Mouse (Mus musculus) lung, embryonic 14.5 days (tissue): ENCODE measurements around the gene Mpv17l2. TPM values are rescaled to one million over a fixed set of nuclear protein-coding genes. Genes with fewer than 3 reads are reported as not detected.

ENCODE experiments used
- ATAC-seq: fragments of 200-750 bp; cut with Nextera tagmentation; 2 replicates; pipeline ENCODE4 v1.8.0; 2017; ENCODE audit warnings: mild to moderate bottlenecking, moderate TSS enrichment, moderate library complexity; ENCODE audit not compliant: insufficient read depth
- DNase-seq: peaks from one replicate; pipeline ENCODE4 v3.0.0-alpha.2; 2015
- H3K27ac ChIP-seq: fragments of 300-500 bp; sonication (generic); 2 replicates; pipeline ENCODE4 v1.5.1; 2014; ENCODE audit warnings: low read depth, mild to moderate bottlenecking, moderate library complexity
- H3K27me3 ChIP-seq: fragments of 300-500 bp; sonication (generic); 2 replicates; pipeline ENCODE4 v1.6.1; 2014; ENCODE audit warnings: low read length, control low read depth; ENCODE audit not compliant: insufficient read depth
- H3K36me3 ChIP-seq: fragments of 300-500 bp; sonication (generic); 2 replicates; pipeline ENCODE4 v1.6.1; 2014; ENCODE audit warnings: control low read depth; ENCODE audit not compliant: insufficient read depth
- H3K4me1 ChIP-seq: fragments of 300-500 bp; sonication (generic); 2 replicates; pipeline ENCODE4 v1.6.1; 2014; ENCODE audit warnings: antibody characterized with exemption, control low read depth; ENCODE audit not compliant: insufficient read depth
- H3K4me2 ChIP-seq: fragments of 300-500 bp; sonication (generic); 2 replicates; pipeline ENCODE4 v1.6.1; 2014; ENCODE audit warnings: mild to moderate bottlenecking
- H3K4me3 ChIP-seq: fragments of 300-500 bp; sonication (generic); 2 replicates; pipeline ENCODE4 v1.5.1; 2014; ENCODE audit warnings: low read depth, low read length
- H3K9ac ChIP-seq: fragments of 300-500 bp; sonication (generic); 2 replicates; pipeline ENCODE4 v1.6.1; 2014
- H3K9me3 ChIP-seq: fragments of 300-500 bp; sonication (generic); 2 replicates; pipeline ENCODE4 v1.6.1; 2016; ENCODE audit warnings: low read depth, low read length, control low read depth
- CTCF ChIP-seq: IDR thresholded peaks from 2 replicates; pipeline ENCODE4 v1.5.1; 2016; ENCODE audit warnings: antibody characterized with exemption, low read depth
- WGBS: fragments of 180-500 bp; shearing (Covaris S2); extraction: QIAGEN DNeasy Blood & Tissue Kit; methylation state at CpG from one replicate; pipeline ENCODE4 v1.1.7; 2014; 5-methylcytosine and 5-hydroxymethylcytosine counted together
- polyA plus RNA-seq: library from polyadenylated mRNA; unstranded; fragments of >200 nt; fragmentation: Nextera tagmentation; extraction: Ambion mirVana; gene quantifications from 2 replicates; pipeline ENCODE4 v1.2.1, GENCODE M21; 2014

Gene Mpv17l2
- polyA plus RNA-seq, 1 experiment from 2014 or later: 27.9 TPM

DNA sequence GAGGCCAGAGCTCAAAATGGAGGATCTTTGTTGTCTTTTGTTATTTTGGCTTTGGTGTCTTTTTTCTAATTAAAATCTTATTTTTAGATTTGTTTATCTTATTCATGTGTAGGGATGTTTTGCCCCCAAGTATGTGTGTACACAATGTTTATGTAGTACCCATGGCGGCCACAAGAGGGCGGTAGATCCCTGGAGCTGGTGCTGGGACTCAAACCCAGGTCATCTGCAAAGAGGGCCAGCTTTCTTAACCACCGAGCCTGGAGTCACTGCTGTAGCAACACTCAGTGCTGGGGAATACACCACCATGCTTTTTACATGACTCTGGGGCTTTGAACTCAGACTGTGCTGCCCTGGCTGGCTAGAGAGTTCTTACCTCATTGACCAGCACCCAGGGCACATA, 2.6 kb upstream of the Mpv17l2 start:
- ATAC-seq (no peak), DNase-seq (peak; percentile 69)
- WGBS: 8% methylated on average over 3 of the region's 3 CpGs
- H3K36me3 ChIP-seq: peaks cover 11% of the 10 kb centered on the region
- no peaks in the 10 kb centered on the region for H3K9me3 ChIP-seq
- H3K27me3 ChIP-seq: no peaks in the 10 kb centered on the region
- TF ChIP-seq CTCF: peak; percentile 87
- no peak overlapping the region for H3K9ac ChIP-seq
- 0 out of 2 replicates have a peak overlapping the region, but pooled peaks have one; percentile 8 for H3K27ac ChIP-seq
- H3K4me2 ChIP-seq: no peak overlapping the region
- no peak overlapping the region for H3K4me3 ChIP-seq
- peaks cover 8% of the 10 kb centered on the region; the same call in 1 of the 2 replicates for H3K4me1 ChIP-seq

DNA sequence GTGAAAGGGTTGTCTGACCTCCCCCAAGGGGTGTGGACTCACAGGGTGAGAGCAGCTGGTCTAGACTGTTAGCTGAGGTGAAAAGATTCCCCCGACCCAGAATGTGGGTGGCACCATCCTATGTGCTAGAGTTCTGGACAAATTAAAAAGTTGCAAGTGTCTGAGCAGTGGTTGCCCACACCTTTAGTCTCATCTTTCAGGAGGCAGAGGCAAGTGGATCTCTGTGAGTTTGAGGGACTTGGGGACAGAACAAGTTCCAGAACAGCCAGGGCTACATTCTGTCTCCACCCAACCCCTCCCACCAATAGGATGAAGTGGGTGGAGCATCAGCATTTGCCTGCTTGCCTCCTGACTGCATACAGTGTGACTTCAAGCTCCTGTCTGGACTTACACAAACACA, 1.4 kb upstream of the Mpv17l2 start:
- DNase-seq (no peak), ATAC-seq (no peak)
- WGBS: 79% methylated on average over 1 of the region's 1 CpGs

DNA sequence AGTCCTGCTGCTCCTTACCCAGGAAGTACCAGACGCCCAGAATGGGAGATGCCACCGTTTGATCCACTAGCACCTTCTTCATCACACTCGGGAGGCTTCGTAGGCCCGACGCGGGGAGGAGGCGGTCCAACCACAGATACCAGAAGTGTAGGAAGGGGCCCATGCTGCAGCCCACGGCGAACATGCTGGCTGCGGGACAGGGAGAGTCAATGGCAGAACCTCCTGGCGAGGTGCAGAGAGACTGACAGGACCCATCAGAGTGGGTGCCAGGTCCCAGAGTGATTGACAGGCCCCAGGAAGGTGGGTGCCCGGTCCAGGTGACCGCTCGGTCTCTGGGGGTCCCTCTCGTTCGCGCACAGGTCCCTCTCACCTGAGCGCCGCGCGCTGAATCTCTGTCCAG, 396 bp downstream of the Mpv17l2 start:
- WGBS: under 1% methylated on average over 22 of the region's 22 CpGs
- peak; percentile 25 for DNase-seq
- H3K4me3 ChIP-seq: peak overlapping the region; percentile 70

More for the DNA sequence above, 1.4 kb upstream of the Mpv17l2 start:
- no peaks in the 10 kb centered on the region for H3K27me3 ChIP-seq
- no peak overlapping the region for H3K4me3 ChIP-seq
- no peak overlapping the region for H3K27ac ChIP-seq
- H3K36me3 ChIP-seq: peaks cover 16% of the 10 kb centered on the region; the same call in 1 of the 2 replicates
- H3K4me2 ChIP-seq: no peak overlapping the region
- H3K4me1 ChIP-seq: peaks cover 8% of the 10 kb centered on the region; the same call in 1 of the 2 replicates
- TF ChIP-seq CTCF: no peak
- H3K9ac ChIP-seq: no peak overlapping the region
- no peaks in the 10 kb centered on the region for H3K9me3 ChIP-seq

DNA sequence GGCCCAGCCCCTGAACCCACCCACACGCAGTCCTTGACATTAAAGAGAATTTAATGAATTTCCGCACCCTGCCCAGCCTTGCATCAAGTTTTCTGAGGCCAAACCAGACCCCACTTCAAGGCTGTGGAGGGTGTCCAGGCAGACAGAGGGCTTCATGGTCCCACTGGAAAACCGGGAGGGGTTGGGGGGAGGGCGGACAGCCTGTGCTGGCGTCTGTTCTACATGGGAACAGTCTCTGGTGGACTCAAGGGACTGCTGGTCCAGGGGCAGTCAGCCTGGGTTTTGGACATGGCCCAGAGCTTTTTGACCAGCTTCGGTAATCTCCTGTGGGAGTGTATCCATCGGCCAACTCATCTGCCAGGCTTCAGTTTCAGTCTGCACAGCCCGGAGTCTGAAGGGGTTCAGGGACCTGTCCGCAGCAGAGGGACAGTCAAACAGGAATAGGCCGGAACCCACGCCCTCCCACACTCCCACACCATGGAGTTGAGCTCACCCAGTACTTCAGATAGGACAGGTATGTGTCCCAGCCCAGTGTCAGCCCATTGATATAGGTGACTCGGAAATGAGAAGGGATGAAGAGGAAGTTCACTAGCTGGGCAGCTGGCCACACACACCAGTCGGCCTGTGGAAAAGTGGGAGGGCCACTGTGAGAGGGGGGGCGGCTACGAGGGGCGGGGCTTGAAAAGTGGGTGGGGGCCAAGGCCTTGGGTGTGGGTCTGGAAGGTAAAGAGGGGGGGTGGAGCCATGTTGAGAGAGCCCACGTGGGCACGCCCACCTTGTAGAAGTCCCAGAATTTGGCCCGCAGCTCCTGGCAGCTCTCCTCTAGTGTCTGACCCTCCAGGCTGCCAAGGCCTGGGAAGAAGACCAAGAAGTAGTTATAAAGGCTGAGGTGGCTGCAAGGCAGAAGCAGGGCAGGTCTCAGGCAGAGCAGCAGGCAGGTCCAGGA, 1.9 kb downstream of the Mpv17l2 start:
- peak overlapping the region; percentile 38; the same call in 1 of the 2 replicates for H3K27ac ChIP-seq
- no peak overlapping the region; the same call in 1 of the 2 replicates for H3K4me2 ChIP-seq
- no peaks in the 10 kb centered on the region for H3K27me3 ChIP-seq
- ATAC-seq: no peak
- H3K4me3 ChIP-seq: no peak overlapping the region
- no peaks in the 10 kb centered on the region for H3K9me3 ChIP-seq
- peak; percentile 40 for DNase-seq
- H3K36me3 ChIP-seq: peaks cover 22% of the 10 kb centered on the region; the same call in 1 of the 2 replicates
- H3K9ac ChIP-seq: no peak overlapping the region
- TF ChIP-seq CTCF: no peak
- 57% methylated on average over 19 of the region's 19 CpGs for WGBS
- H3K4me1 ChIP-seq: peaks cover 17% of the 10 kb centered on the region

More for the DNA sequence above, 396 bp downstream of the Mpv17l2 start:
- no peak for TF ChIP-seq CTCF
- Histone ChIP-seq H3K9ac (peak overlapping the region; percentile 75), H3K4me2 (peak overlapping the region; percentile 100), H3K36me3 (peaks cover 22% of the 10 kb centered on the region; the same call in 1 of the 2 replicates), H3K9me3 (no peaks in the 10 kb centered on the region), H3K27me3 (no peaks in the 10 kb centered on the region), H3K27ac (peak overlapping the region; percentile 73), H3K4me1 (peaks cover 12% of the 10 kb centered on the region; the same call in 1 of the 2 replicates)
- no peak; the same call in 1 of the 2 replicates for ATAC-seq

DNA sequence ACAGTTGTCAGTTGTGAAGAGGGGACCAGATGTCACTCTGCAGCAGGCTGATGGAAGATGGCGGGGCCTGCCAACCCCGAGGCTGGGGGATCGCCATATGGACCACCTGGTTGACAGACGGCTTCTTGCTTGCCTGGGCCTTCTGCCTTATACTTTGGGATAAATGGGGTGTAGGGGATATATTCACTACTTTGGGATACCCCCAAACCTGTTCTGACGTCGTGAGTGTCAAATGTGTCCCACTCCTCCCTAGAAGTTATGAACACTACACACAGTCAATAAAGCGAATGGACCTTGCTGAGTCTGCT, 2.5 kb downstream of the Mpv17l2 start:
- H3K4me1 ChIP-seq: peaks cover 23% of the 10 kb centered on the region
- no peak overlapping the region for H3K4me2 ChIP-seq
- no peaks in the 10 kb centered on the region for H3K9me3 ChIP-seq
- H3K4me3 ChIP-seq: no peak overlapping the region
- H3K9ac ChIP-seq: no peak overlapping the region
- WGBS: 75% methylated on average over 7 of the region's 7 CpGs
- DNase-seq (no peak), ATAC-seq (no peak)
- H3K27ac ChIP-seq: no peak overlapping the region
- H3K36me3 ChIP-seq: peaks cover 22% of the 10 kb centered on the region; the same call in 1 of the 2 replicates
- TF ChIP-seq CTCF: no peak
- no peaks in the 10 kb centered on the region for H3K27me3 ChIP-seq

DNA sequence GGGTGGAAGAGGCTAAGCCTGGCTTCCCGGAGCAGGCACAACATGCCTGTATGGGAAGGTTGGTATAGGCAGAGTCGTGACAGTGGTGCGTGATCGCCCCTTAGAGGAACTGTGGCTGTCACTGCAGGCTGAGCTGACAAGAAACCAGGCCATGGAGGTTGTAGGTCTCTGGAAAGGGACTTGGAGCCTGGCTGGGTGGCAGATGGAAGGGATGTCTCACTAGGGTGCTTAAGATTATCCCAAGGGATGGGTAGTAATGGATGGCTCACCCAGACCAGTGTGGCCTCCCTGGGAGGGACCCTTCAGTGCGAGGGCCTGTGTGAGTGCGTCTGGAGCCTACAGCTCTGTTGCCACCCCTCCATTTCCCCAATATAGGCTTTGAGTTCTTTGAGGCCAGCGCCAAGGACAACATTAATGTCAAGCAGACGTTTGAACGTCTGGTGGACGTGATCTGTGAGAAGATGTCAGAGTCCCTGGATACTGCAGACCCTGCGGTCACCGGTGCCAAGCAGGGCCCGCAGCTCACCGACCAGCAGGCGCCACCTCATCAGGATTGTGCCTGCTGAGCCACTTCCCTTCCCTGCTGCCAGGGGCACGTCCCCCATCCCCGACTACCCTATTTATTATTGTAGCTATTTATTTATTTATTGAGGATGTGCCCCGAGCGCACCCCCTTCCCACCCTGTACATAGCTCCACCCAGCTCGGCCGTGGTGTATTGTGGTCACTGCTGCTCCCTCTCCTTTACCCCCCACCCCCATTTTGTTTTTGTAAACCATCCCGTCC, 3.0 kb downstream of the Mpv17l2 start:
- WGBS: 68% methylated on average over 22 of the region's 22 CpGs
- DNase-seq: peak; percentile 55
- H3K4me2 ChIP-seq: no peak overlapping the region
- H3K4me3 ChIP-seq: no peak overlapping the region
- H3K27me3 ChIP-seq: no peaks in the 10 kb centered on the region
- peak; percentile 61 for TF ChIP-seq CTCF
- no peak overlapping the region for H3K27ac ChIP-seq
- peaks cover 26% of the 10 kb centered on the region for H3K4me1 ChIP-seq
- H3K9ac ChIP-seq: no peak overlapping the region
- H3K36me3 ChIP-seq: peaks cover 18% of the 10 kb centered on the region; the same call in 1 of the 2 replicates
- no peaks in the 10 kb centered on the region for H3K9me3 ChIP-seq
- no peak for ATAC-seq
